Mouse (Mus musculus) erythroid progenitor cell, adult 5-6 weeks (primary cell): ENCODE data around the gene Kat2a. TPM values are rescaled to one million over a fixed set of nuclear protein-coding genes. Genes with fewer than 3 reads are reported as not detected.
"Not testable (repeated sequence)": the region's sequence is repeated elsewhere in the genome, so short reads cannot be mapped to it uniquely, and the experiment has no call there.

Source experiments
- ATAC-seq: replicated peaks from 2 replicates; pipeline ENCODE4 v1.8.0; 2016; ENCODE audit warnings: moderate number of reproducible peaks, mild to moderate bottlenecking, moderate TSS enrichment, inconsistent platforms; ENCODE audit not compliant: poor library complexity, low FRiP score, severe bottlenecking
- total RNA-seq, 2 experiments: library from RNA; stranded (forward) in 1 of 2; stranded (reverse) in 1 of 2; fragments of 150-400 nt in 1 of 2; fragments of 186-747, 209-891 nt in 1 of 2; gene quantifications; 2 replicates each; pipeline versions ENCODE4 v1.2.3 to v1.2.4; 2015 to 2017; ENCODE audit warnings: low replicate concordance in 2 of 2

Gene Kat2a
- total RNA-seq, 2 experiments from 2014 or later = 1.9 to 2.5 TPM

GRCm38 (mm10) chr11:100685371-100685770 lies 26.9 kb downstream of the Kat2a start:
- no peak for ATAC-seq

DNA sequence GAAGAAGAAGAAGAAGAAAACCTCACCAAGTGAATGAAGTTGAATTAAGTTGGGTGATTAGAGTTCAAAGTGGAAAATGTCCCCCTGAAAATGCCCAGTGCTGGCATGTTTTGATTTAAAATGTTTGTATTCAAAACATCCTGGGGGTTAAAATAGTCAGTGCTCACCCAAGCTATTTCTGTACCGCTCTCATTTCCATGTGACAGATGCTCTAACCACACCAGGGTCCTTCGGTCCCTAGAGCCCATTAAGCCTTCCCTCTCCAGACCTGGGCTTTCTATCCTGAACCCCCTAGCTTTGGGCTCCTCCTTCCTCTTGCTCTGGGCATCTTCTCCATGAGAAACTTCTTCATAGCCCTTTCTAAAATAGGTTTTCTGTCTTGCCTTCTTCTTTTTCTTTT lies 28.2 kb downstream of the Kat2a start:
- no peak for ATAC-seq

- no peak for ATAC-seq
These were observed 29.7 kb downstream of the Kat2a start for GRCm38 (mm10) chr11:100682526-100682925.

- no peak for ATAC-seq
These were observed 30.4 kb downstream of the Kat2a start for GRCm38 (mm10) chr11:100681826-100682225.

DNA sequence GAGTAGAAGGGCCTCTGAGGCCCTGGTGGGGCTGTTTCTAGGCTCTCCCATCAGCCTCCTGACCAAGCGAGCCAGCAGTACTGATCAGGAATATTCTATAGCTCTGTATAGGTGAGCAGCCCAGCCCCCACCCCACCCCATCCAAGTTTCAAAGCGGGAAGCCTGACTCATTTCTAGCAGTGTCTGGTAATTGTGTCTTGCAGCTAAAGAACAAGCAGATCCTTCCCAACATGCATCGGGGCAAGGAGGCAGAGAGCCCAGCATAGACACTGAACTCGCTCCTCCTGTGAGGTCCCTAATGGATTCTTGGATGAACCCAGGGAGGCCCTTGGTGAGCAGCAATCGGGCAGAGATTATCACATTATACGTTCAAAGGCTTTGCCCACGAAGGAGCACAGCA lies 34.5 kb downstream of the Kat2a start:
- ATAC-seq = no peak

DNA sequence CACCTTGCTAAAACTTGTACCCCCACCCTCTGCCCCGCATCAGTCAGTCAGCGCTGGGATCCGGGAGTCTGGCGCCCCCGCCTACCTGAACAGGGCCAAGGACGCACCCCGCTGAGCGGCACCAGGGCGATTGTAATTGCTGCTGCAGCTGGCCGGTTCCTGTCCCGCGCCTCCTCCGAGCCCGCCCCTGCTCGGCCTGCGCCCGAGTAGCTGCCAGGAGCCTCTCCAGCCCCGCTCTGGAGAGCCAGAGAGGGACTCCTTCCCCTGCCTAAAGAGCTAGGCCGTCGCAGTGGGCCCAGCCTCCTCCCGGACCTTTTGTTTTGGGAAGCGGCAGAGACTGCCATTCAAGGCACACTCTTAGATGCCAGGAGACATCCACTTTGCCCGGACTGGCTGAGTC lies 39.1 kb downstream of the Kat2a start:
- no peak for ATAC-seq

DNA sequence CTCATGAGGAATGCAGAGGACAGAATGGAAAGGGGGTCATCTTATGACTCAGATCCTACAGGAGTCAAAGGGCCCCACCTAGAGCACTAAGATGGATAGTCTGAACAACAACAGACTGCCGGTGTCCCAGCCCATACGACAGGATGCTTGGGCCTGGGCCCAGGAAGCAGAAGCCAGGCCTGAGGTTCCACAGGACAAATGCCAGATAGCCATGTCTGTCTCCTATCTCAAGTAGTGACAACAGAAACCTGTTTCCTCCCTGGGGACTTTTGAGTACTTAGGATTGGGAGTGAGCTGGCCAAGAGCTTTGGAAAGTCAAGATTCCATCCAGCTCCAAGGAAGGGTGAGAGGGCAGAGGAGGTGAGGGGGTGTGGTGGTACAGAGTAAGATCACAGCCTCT lies 40.3 kb downstream of the Kat2a start:
- no peak for ATAC-seq

DNA sequence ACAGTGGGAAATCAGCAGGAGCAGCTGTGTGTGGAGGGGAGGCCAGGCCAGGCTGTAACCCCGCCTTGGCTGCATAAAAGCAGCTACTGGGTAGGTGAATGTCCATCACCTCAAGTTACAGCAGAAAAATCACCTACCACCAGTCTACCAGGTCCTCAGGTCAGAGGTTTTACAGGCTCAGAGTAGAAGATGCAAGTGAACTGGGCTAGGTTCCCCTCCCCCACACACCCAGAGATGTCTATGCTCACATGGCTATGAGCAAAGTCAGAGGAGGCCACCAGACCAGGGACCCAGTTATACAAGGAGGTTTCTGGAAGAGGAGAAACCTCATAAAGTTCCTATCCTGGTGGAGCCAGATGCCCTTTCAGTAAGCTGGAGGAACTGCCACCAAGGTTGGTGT lies 41.2 kb downstream of the Kat2a start:
- ATAC-seq = no peak

- no peak for ATAC-seq
These were observed 52.5 kb downstream of the Kat2a start for GRCm38 (mm10) chr11:100659806-100660205.

DNA sequence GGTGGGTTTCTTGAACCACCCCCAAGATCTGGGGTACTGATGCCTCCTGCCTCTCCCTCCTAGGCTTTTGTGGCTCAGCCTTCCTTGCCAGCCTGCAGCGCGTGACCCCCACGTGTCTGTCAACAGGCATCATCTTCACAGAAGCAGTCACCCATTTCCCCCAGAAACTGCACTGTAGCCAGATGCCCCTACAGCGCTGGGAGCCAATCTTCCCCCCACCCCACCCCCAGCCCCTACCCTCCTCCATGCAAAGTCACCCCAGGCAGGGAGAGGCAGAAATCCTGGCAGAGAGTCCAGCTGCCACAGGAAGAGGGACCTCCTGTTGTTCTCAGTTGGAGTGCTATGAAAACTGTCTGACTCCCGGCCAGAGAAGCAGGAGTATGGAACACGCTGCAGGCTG lies 55.8 kb downstream of the Kat2a start:
- ATAC-seq = no peak

DNA sequence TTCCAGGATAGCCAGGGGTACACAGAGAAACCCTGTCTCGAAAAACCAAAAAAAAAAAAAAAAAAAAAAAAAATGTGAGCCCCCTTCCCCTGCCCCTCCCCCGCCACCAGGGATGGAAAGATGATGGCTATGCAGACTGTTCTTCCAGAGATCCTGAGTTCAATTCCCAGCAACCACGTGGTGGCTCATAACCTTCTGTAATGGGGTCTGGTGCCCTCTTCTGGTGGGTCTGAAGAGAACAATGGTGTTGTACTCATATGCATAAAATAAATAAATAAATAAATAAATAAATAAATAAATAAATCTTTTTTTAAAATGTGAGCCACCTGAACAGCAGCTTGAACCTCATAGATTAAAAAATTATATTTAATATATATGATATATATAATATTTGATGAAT lies 56.7 kb downstream of the Kat2a start:
- not testable (repeated sequence) for ATAC-seq

Other genes starting within 250 kb of the Kat2a start
- 2.5 and 5.0 TPM in 2 replicates for gene Klhl11, start 239.7 kb downstream of the Kat2a start, total RNA-seq (2015; ENCODE audit: low replicate concordance)
- 12.1 and 15.7 TPM in 2 replicates for gene Klhl11, start 239.7 kb downstream of the Kat2a start, total RNA-seq (2017; ENCODE audit: low replicate concordance)
- 17.6 and 38.2 TPM in 2 replicates for gene Acly, start 184.5 kb downstream of the Kat2a start, total RNA-seq (2015; ENCODE audit: low replicate concordance)
- gene Acly, start 184.5 kb downstream of the Kat2a start, total RNA-seq (2017; ENCODE audit: low replicate concordance) = 18.1 and 22.0 TPM in 2 replicates
- not detected in 2 replicates for gene Ttc25, start 166.9 kb downstream of the Kat2a start, total RNA-seq (2015; ENCODE audit: low replicate concordance)
- gene Ttc25, start 166.9 kb downstream of the Kat2a start, total RNA-seq (2017; ENCODE audit: low replicate concordance) = not detected in 2 replicates
- gene Cnp, start 137.6 kb downstream of the Kat2a start, total RNA-seq (2015; ENCODE audit: low replicate concordance) = 3.6 and 23.1 TPM in 2 replicates
- 14.1 and 14.4 TPM in 2 replicates for gene Cnp, start 137.6 kb downstream of the Kat2a start, total RNA-seq (2017; ENCODE audit: low replicate concordance)
- 17.2 and 18.0 TPM in 2 replicates for gene Nkiras2, start 93.2 kb downstream of the Kat2a start, total RNA-seq (2015; ENCODE audit: low replicate concordance)
- gene Nkiras2, start 93.2 kb downstream of the Kat2a start, total RNA-seq (2017; ENCODE audit: low replicate concordance) = 5.8 and 9.4 TPM in 2 replicates
- gene Dnajc7, start 92.3 kb downstream of the Kat2a start, total RNA-seq (2015; ENCODE audit: low replicate concordance) = 79.3 and 93.5 TPM in 2 replicates
- gene Dnajc7, start 92.3 kb downstream of the Kat2a start, total RNA-seq (2017; ENCODE audit: low replicate concordance) = 103 and 106 TPM in 2 replicates
- not detected in 2 replicates for gene Zfp385c, start 20.0 kb downstream of the Kat2a start, total RNA-seq (2015; ENCODE audit: low replicate concordance)
- not detected in 2 replicates for gene Zfp385c, start 20.0 kb downstream of the Kat2a start, total RNA-seq (2017; ENCODE audit: low replicate concordance)
- 6.8 and 7.5 TPM in 2 replicates for gene Dhx58, start 8.2 kb downstream of the Kat2a start, total RNA-seq (2015; ENCODE audit: low replicate concordance)
- 17.8 and 26.2 TPM in 2 replicates for gene Dhx58, start 8.2 kb downstream of the Kat2a start, total RNA-seq (2017; ENCODE audit: low replicate concordance)
- gene Hspb9, start 1.4 kb upstream of the Kat2a start, total RNA-seq (2015; ENCODE audit: low replicate concordance) = not detected in 2 replicates
- not detected in 2 replicates for gene Hspb9, start 1.4 kb upstream of the Kat2a start, total RNA-seq (2017; ENCODE audit: low replicate concordance)
- 99.8 and 136 TPM in 2 replicates for gene Rab5c, start 25.8 kb upstream of the Kat2a start, total RNA-seq (2015; ENCODE audit: low replicate concordance)
- 80.2 and 110 TPM in 2 replicates for gene Rab5c, start 25.8 kb upstream of the Kat2a start, total RNA-seq (2017; ENCODE audit: low replicate concordance)
- not detected in 2 replicates for gene Kcnh4, start 47.5 kb upstream of the Kat2a start, total RNA-seq (2015; ENCODE audit: low replicate concordance)
- not detected in 2 replicates for gene Kcnh4, start 47.5 kb upstream of the Kat2a start, total RNA-seq (2017; ENCODE audit: low replicate concordance)
- not detected in 2 replicates for gene Hcrt, start 50.5 kb upstream of the Kat2a start, total RNA-seq (2015; ENCODE audit: low replicate concordance)
- not detected in 2 replicates for gene Hcrt, start 50.5 kb upstream of the Kat2a start, total RNA-seq (2017; ENCODE audit: low replicate concordance)
- 0.72 and 0.84 TPM in 2 replicates for gene Ghdc, start 58.5 kb upstream of the Kat2a start, total RNA-seq (2015; ENCODE audit: low replicate concordance)
- 0.51 and 1.4 TPM in 2 replicates for gene Ghdc, start 58.5 kb upstream of the Kat2a start, total RNA-seq (2017; ENCODE audit: low replicate concordance)
- 5.9 and 10.1 TPM in 2 replicates for gene Stat5b, start 138.3 kb upstream of the Kat2a start, total RNA-seq (2015; ENCODE audit: low replicate concordance)
- gene Stat5b, start 138.3 kb upstream of the Kat2a start, total RNA-seq (2017; ENCODE audit: low replicate concordance) = 7.0 and 10.3 TPM in 2 replicates
- 3.2 and 7.5 TPM in 2 replicates for gene Stat5a, start 146.9 kb upstream of the Kat2a start, total RNA-seq (2015; ENCODE audit: low replicate concordance)
- 5.3 and 5.4 TPM in 2 replicates for gene Stat5a, start 146.9 kb upstream of the Kat2a start, total RNA-seq (2017; ENCODE audit: low replicate concordance)
- 31.0 and 31.4 TPM in 2 replicates for gene Stat3, start 227.1 kb upstream of the Kat2a start, total RNA-seq (2015; ENCODE audit: low replicate concordance)
- 26.2 and 26.6 TPM in 2 replicates for gene Stat3, start 227.1 kb upstream of the Kat2a start, total RNA-seq (2017; ENCODE audit: low replicate concordance)